Mouse (Mus musculus) left cerebral cortex, adult 11 months (tissue): ENCODE results near the gene Sucla2.
A peak's percentile ranks its signal among the peaks of the same experiment; 100 is the strongest.

Experiments used
- DNase-seq: peaks from one replicate; pipeline ENCODE4 v3.0.0; 2022; ENCODE audit warnings: low spot score

Sucla2 gene

GRCm38 (mm10) chr14:73524766-73525448 is at the start of gene Sucla2:
Gene Sucla2, plus strand, starts transcription at chr14:73525319.
- peak; percentile 93 for DNase-seq

- no peak for DNase-seq
These were observed 49.6 kb upstream of the Sucla2 start for GRCm38 (mm10) chr14:73475506-73475905.

- DNase-seq, result no peak
These were observed 48.7 kb upstream of the Sucla2 start for GRCm38 (mm10) chr14:73476361-73476934.

GRCm38 (mm10) chr14:73477077-73477476 is 48.0 kb upstream of the Sucla2 start:
- DNase-seq, result no peak

GRCm38 (mm10) chr14:73478321-73478720 is 46.8 kb upstream of the Sucla2 start:
- no peak for DNase-seq

GRCm38 (mm10) chr14:73479771-73480170 is 45.3 kb upstream of the Sucla2 start:
- no peak for DNase-seq

- DNase-seq, result no peak
These were observed 41.4 kb upstream of the Sucla2 start for GRCm38 (mm10) chr14:73483516-73484229.

GRCm38 (mm10) chr14:73484366-73485110 is 40.6 kb upstream of the Sucla2 start:
- DNase-seq, result no peak

GRCm38 (mm10) chr14:73486641-73487040 is 38.5 kb upstream of the Sucla2 start:
- DNase-seq, result no peak

GRCm38 (mm10) chr14:73493356-73493755 is 31.8 kb upstream of the Sucla2 start:
- no peak for DNase-seq

GRCm38 (mm10) chr14:73494122-73494521 is 31.0 kb upstream of the Sucla2 start:
- DNase-seq, result no peak

GRCm38 (mm10) chr14:73495753-73496152 is 29.4 kb upstream of the Sucla2 start:
- DNase-seq, result no peak

GRCm38 (mm10) chr14:73501283-73501682 is 23.8 kb upstream of the Sucla2 start:
- DNase-seq, result no peak

GRCm38 (mm10) chr14:73501721-73502120 is 23.4 kb upstream of the Sucla2 start:
- no peak for DNase-seq

GRCm38 (mm10) chr14:73502591-73503184 is 22.4 kb upstream of the Sucla2 start:
- no peak for DNase-seq

- DNase-seq, result no peak
These were observed 21.7 kb upstream of the Sucla2 start for GRCm38 (mm10) chr14:73503237-73503933.

- DNase-seq, result no peak
These were observed 18.8 kb upstream of the Sucla2 start for GRCm38 (mm10) chr14:73506283-73506682.

GRCm38 (mm10) chr14:73507200-73507599 is 17.9 kb upstream of the Sucla2 start:
- DNase-seq, result no peak

- DNase-seq, result no peak
These were observed 17.3 kb upstream of the Sucla2 start for GRCm38 (mm10) chr14:73507702-73508376.

GRCm38 (mm10) chr14:73508630-73509395 is 16.3 kb upstream of the Sucla2 start:
- DNase-seq, result no peak
